In the genomic region with DNA sequence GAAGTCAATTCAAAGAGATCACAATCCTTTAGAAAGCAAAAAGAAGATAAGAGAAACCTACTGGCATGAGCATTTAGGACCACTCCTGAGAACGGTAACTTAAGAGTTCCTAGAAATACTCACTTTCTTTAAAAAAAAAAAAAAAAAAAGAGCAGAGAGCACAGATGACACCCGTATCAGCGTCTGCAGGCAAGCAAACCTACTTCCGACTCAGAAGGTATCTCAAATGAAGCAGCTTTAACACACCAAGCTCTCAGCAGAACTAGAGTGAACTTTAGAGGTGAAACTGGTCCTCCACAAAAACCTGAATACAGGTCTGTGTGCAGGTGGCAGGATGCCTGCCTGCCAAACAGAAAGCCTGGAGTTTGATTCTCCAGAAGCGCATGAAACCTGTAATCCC, we compare ENCODE assay signal across 17 mouse cellular contexts.
"Had no signal": no experiment of that assay in that cellular context is flagged by ENCODE, and none has a peak within 500 bp of the region (broad histone marks: within the 10 kb centered on the region; RNA-seq: fewer than 3 reads in every experiment).

No protein-coding gene starts in this region.

- ATAC-seq: lung, postnatal 0 days; midbrain, embryonic 13.5 days; midbrain, embryonic 15.5 days had no signal

- H3K4me3 ChIP-seq: lung, embryonic 15.5 days; megakaryocyte, embryonic 14.5 days; midbrain, embryonic 13.5 days; midbrain, embryonic 15.5 days; neural tube, embryonic 12.5 days; stomach, embryonic 15.5 days had no signal

- H3K27ac ChIP-seq: lung, embryonic 15.5 days; macrophage; midbrain, embryonic 13.5 days; midbrain, embryonic 15.5 days; neural tube, embryonic 12.5 days; stomach, embryonic 15.5 days; stomach, postnatal 0 days had no signal

- H3K4me2 ChIP-seq: lung, embryonic 15.5 days; midbrain, embryonic 11.5 days; midbrain, embryonic 13.5 days; midbrain, embryonic 15.5 days; neural tube, embryonic 12.5 days; stomach, embryonic 15.5 days had no signal

- H3K36me3 ChIP-seq: midbrain, embryonic 13.5 days; midbrain, embryonic 15.5 days; neural tube, embryonic 12.5 days had no signal

- H3K9ac ChIP-seq: lung, embryonic 15.5 days; midbrain, embryonic 13.5 days; midbrain, embryonic 15.5 days; neural tube, embryonic 12.5 days; stomach, embryonic 15.5 days had no signal

- H3K27me3 ChIP-seq: lung, embryonic 15.5 days; megakaryocyte, embryonic 14.5 days; midbrain, embryonic 13.5 days; midbrain, embryonic 15.5 days; neural tube, embryonic 12.5 days; stomach, embryonic 15.5 days had no signal

- H3K9me3 ChIP-seq: lung, embryonic 15.5 days; midbrain, embryonic 13.5 days; midbrain, embryonic 15.5 days; neural tube, embryonic 12.5 days; stomach, embryonic 15.5 days had no signal

- DNase-seq: lung, adult 2 months; lung, postnatal 14 days; lung, postnatal 36 days; right cerebral cortex, postnatal 14 days; thymus, adult 2 months; thymus, postnatal 25 days; thymus, postnatal 4 days had no signal
